Mouse (Mus musculus) liver, adult 2 months (tissue): ENCODE measurements at regions not wholly inside any gene's neighbourhood (a gene's known extent, or its start where the extent isn't known, plus 50 kb on each side); places are given as distances from the start of the nearest gene placed in this dataset.

Experiments used
- CTCF ChIP-seq: fragments of 200-500 bp; IDR thresholded peaks from 2 replicates; pipeline ENCODE4 v1.5.1; 2011; ENCODE audit warnings: low read depth, low read length, control low read depth
- POLR2A ChIP-seq: fragments of 200-500 bp; IDR thresholded peaks from 2 replicates; pipeline ENCODE4 v1.6.1; 2011; ENCODE audit warnings: low read length, control low read depth; ENCODE audit not compliant: insufficient read depth; ENCODE audit errors: extremely low read depth

- TF ChIP-seq CTCF (no peak), POLR2A (no peak)
These were observed 628.1 kb upstream of the Auts2 start for GRCm38 (mm10) chr5:133171266-133171665.
